Mouse (Mus musculus) stomach, postnatal 0 days (tissue): ENCODE measurements around the gene Mecp2.

Experiments used
- CTCF ChIP-seq: IDR thresholded peaks from 2 replicates; pipeline ENCODE4 v1.5.1; 2016; ENCODE audit warnings: antibody characterized with exemption, low read depth, mild to moderate bottlenecking, moderate library complexity
- EP300 ChIP-seq: optimal IDR thresholded peaks from 2 replicates; pipeline ENCODE3; 2016; ENCODE audit warnings: antibody characterized with exemption

GRCm38 (mm10) chrX:74084276-74084837, 50.8 kb downstream of the Mecp2 start:
- TF ChIP-seq CTCF (no peak), EP300 (no peak)
